Mouse (Mus musculus): ENCODE data around the gene Lrrc61. TPM values are rescaled to one million over a fixed set of nuclear protein-coding genes. Genes with fewer than 3 reads are reported as not detected.

Lrrc61 gene
- total RNA-seq, 2 experiments from 2014 or later: 0.94 to 2.3 TPM

GRCm38 (mm10) chr6:48546271-48546670, 8.3 kb upstream of the Lrrc61 start:
- ATAC-seq (replicated peaks; ENCODE audit: low FRiP score, poor library complexity, severe bottlenecking): no peak

GRCm38 (mm10) chr6:48546858-48547257, 7.7 kb upstream of the Lrrc61 start:
- no peak for ATAC-seq (replicated peaks; ENCODE audit: low FRiP score, poor library complexity, severe bottlenecking)

DNA sequence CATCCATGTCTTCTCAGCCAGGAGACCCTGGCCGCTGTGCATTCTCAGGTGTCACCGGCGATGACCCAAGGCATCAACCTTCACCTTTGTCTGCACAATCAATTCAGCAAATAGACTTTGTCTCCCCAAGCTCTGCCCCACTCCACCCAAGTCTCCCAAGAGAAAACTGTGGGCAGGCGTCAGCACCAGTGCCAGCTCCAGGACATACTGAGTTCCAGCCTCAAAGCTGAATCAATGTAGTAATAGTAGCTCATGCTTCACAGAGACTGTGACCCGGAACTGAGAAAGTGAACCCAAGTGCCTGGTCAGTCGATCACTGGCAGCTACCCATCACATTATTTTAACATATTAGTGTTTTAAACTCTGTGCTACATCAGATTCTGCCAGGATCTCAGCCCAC, 6.3 kb upstream of the Lrrc61 start:
- ATAC-seq (replicated peaks; ENCODE audit: low FRiP score, poor library complexity, severe bottlenecking): no peak

DNA sequence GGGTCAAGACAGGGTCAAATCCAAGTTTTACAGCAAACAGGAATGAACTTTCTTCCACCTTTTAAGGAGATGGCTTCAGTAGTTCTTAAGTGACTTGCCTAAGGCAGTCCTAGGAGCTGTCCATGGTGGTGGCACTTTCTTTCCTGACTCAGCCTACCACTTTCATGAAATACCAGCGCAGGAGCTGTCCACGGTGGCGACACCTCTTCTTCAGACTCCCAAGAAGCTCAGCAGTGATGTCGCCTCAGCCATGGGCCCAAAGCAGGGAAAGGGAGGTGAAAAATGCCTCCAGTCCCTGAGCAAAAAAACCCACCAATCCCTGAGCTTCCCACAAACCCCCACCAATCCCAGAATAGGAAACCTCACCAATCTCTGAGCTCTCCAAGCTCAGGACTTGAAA, 1.7 kb upstream of the Lrrc61 start:
- ATAC-seq (replicated peaks; ENCODE audit: low FRiP score, poor library complexity, severe bottlenecking): no peak

DNA sequence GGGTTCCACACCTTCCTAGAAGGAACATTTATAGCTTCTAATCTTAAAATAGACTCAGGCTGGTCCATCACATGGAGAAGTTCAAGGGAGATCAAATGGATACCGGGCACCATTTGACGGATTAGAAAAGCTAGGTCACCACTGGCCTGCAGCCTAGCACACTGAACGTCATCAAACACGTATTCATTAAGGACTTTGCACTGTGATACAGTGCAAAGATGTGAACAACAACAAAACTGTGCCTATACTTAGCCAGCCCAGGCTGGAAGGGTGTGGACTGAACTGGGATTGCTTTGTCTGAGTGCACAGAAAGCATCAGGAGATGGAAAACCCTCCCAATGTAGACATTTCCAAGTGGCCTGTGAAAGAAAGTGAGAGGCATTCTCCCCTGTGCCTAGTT, 777 bp upstream of the Lrrc61 start:
- no peak for ATAC-seq (replicated peaks; ENCODE audit: low FRiP score, poor library complexity, severe bottlenecking)

- ATAC-seq (replicated peaks; ENCODE audit: low FRiP score, poor library complexity, severe bottlenecking): no peak
Observed at GRCm38 (mm10) chr6:48555104-48555890, 701 bp downstream of the Lrrc61 start.

DNA sequence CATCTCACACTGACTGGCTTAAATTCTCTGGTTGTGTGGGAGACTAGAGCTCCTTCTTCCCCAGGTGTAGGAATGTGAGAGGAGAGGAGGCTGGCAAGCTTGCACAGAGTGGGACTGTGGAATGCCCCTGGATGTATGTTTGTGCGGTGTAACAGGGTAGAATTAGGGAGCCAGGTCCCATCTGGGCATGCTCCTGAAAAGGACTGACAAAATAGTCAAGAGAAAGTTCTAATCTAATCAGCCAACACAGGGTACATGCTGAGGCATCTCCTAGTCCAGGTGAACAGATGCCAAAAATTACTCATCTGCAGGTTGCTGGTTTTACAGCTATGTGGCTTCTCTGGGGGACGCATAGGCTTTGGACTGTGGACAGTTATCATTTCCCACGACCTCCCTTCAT, 1.4 kb downstream of the Lrrc61 start:
- no peak for ATAC-seq (replicated peaks; ENCODE audit: low FRiP score, poor library complexity, severe bottlenecking)

DNA sequence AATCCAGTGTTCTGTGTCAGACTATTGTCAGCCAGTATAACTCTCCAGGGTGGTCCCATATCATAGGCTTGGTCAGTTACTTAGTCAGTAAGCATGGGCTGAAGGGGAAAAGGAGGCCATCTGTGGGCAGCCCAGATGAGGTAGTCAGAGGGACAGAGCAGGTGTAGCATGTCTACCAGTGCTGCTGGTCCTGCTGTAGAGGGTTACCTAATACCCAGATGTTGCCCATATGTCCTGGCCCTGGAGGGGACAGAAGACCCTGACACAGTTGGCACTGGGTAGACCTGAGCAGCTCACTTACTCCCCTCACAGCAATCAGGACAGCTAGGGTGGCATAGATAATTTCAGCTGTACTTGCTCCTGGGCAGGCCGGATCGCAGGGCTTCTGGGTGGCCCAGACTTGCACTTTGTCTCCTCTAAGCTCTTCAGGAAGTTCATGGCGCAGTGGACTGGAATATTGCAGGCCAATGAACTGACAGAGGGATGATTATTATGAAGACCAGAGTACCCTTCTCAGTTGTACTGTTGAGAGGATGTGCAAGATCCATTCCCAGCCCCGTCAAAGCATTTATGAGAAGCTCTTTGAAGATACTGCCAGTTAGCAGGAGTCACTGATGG, 11.2 kb downstream of the Lrrc61 start:
- ATAC-seq (replicated peaks; ENCODE audit: low FRiP score, poor library complexity, severe bottlenecking): no peak

- no peak for ATAC-seq (replicated peaks; ENCODE audit: low FRiP score, poor library complexity, severe bottlenecking)
Observed at GRCm38 (mm10) chr6:48566312-48566711, 11.7 kb downstream of the Lrrc61 start.

DNA sequence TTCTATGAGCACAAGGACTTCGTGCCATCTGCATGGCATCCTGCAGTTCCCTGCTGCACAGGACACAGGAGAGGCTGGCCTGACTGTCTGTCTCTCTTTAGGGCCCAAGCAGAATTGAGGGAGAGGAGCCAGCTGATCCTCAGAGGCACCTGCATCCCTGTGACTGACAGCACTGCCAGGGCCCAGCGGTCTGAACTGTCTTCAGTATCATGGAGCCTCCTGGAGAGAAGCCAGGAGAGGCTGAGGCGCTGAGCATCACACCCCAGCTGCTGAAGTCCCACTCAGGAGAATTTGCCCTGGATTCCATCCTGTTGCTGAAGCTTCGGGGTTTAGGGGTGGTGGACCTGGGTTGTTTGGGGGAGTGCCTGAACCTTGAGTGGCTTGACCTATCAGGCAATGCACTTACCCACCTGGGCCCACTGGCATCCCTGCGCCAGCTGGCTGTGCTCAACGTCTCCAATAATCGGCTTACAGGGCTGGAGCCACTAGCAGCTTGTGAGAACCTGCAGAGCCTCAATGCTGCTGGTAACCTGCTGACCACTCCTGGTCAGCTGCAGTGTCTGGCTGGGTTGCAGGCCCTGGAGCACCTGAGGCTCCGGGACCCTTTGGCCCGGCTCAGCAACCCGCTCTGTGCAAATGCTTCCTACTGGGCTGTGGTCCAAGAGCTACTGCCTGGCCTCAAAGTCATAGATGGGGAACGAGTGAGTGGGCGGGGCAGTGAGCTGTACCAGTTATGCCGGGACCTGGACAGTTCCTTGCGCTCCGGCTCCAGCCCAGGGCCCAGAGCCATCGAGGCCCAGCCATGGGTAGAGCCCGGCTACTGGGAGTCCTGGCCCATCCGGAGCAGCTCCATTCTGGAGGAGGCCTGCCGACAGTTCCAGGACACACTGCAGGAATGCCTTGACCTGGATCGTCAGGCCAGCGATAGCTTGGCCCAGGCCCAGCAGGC, 13.7 kb downstream of the Lrrc61 start:
- ATAC-seq (replicated peaks; ENCODE audit: low FRiP score, poor library complexity, severe bottlenecking): no peak

GRCm38 (mm10) chr6:48569065-48569807, 14.6 kb downstream of the Lrrc61 start:
- no peak for ATAC-seq (replicated peaks; ENCODE audit: low FRiP score, poor library complexity, severe bottlenecking)

GRCm38 (mm10) chr6:48572014-48572413, 17.4 kb downstream of the Lrrc61 start:
- no peak for ATAC-seq (replicated peaks; ENCODE audit: low FRiP score, poor library complexity, severe bottlenecking)

DNA sequence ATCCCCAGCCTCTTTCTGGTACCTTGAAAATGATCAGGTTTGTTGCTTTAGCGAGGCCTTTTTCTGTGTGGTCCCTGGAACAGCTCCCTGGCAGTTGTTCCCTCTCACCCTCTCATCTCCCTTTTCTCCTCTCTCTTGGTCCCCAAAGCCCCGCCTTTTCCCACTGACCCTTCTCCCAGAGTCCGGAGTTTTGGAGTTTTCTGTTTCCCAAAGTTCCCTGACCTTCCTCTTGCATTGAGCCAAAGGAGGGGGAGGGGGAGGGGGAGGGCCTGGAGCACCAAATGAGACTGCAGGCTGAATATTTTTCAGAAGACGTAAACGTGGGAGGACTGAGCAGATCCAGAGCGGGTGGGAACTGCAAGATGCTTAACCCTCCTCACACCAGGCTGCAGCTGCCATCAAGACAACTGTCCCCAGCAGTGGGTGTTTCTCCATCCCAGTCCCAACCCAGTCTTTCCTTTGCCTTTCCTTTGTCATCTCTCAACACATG, 18.0 kb downstream of the Lrrc61 start, which contains the start of gene Rarres2:
TSS of gene Rarres2 (minus strand) at position 218 of the 490 bp plus-strand sequence.
- no peak for ATAC-seq (replicated peaks; ENCODE audit: low FRiP score, poor library complexity, severe bottlenecking)

DNA sequence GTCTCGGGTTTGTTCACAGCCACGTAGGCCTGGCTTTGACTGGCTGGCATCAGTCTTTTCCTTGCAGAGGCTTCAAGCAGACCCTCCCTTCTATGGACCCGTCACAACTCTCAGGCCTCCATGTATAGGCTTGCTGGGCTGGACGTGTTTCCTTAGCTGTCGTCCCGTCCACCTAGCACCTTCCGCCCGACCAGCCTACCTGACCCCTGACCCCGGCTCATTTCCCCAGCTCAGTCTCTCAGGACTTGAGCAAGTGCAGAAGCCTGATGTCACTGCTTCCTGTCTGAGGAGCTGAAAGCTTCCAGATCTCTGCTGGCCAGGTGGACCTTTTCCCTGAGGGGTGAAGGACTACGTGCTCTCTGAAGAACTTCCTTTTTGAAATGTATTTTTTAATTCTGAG, 18.7 kb downstream of the Lrrc61 start:
- no peak for ATAC-seq (replicated peaks; ENCODE audit: low FRiP score, poor library complexity, severe bottlenecking)

DNA sequence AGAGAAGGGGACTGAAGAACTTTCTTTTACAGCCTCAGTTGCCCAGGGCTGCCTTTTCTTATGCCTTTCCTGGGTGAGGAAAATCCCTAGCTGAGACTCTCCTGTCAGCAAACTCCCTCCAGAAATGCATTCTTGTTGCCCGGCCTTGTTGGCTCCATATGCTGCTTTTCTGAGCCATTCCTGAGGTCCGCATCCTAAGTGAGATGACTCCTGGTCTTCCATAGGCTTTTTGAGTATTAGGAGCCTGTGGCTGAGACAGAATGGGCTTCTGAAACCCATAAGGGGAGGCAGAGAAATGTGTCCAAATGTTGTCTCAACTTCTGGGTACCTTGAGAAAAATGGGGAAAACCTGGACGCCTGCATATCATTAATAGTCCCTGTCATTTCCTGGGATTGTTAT, 19.4 kb downstream of the Lrrc61 start:
- ATAC-seq (replicated peaks; ENCODE audit: low FRiP score, poor library complexity, severe bottlenecking): no peak

- ATAC-seq (replicated peaks; ENCODE audit: low FRiP score, poor library complexity, severe bottlenecking): no peak
Observed at GRCm38 (mm10) chr6:48578736-48579135, 24.1 kb downstream of the Lrrc61 start.

GRCm38 (mm10) chr6:48579215-48579648, 24.6 kb downstream of the Lrrc61 start:
- no peak for ATAC-seq (replicated peaks; ENCODE audit: low FRiP score, poor library complexity, severe bottlenecking)

- ATAC-seq (replicated peaks; ENCODE audit: low FRiP score, poor library complexity, severe bottlenecking): no peak
Observed at GRCm38 (mm10) chr6:48581257-48581656, 26.7 kb downstream of the Lrrc61 start.

GRCm38 (mm10) chr6:48582037-48582436, 27.4 kb downstream of the Lrrc61 start:
- no peak for ATAC-seq (replicated peaks; ENCODE audit: low FRiP score, poor library complexity, severe bottlenecking)

Data from erythroblast, adult 5-6 weeks (primary cell).